Mouse (Mus musculus) forebrain, postnatal 0 days (tissue): ENCODE data around the gene 1700125H20Rik. TPM values are rescaled to one million over a fixed set of nuclear protein-coding genes. Genes with fewer than 3 reads are reported as not detected.

Experiments used
- ATAC-seq: fragments of 200-750 bp; cut with Nextera tagmentation; 2 replicates; pipeline ENCODE4 v1.8.0; 2017; ENCODE audit warnings: mild to moderate bottlenecking, moderate library complexity
- DNase-seq: peaks from one replicate; pipeline ENCODE4 v3.0.0-alpha.2; 2015
- H3K27ac ChIP-seq: fragments of 300-500 bp; sonication (generic); 2 replicates; pipeline ENCODE4 v1.5.1; 2014; ENCODE audit warnings: low read depth, mild to moderate bottlenecking, antibody characterized with exemption, low read length, moderate library complexity, mixed read lengths
- H3K27me3 ChIP-seq: fragments of 300-500 bp; sonication (generic); 2 replicates; pipeline ENCODE4 v1.6.1; 2014; ENCODE audit warnings: mild to moderate bottlenecking, low read length, mixed read lengths; ENCODE audit not compliant: insufficient read depth
- H3K36me3 ChIP-seq: fragments of 300-500 bp; sonication (generic); 2 replicates; pipeline ENCODE4 v1.6.1; 2014; ENCODE audit warnings: mild to moderate bottlenecking, moderate library complexity; ENCODE audit not compliant: insufficient read depth
- H3K4me1 ChIP-seq: fragments of 300-500 bp; sonication (generic); 2 replicates; pipeline ENCODE4 v1.6.1; 2014; ENCODE audit warnings: antibody characterized with exemption; ENCODE audit not compliant: insufficient read depth
- H3K4me2 ChIP-seq: fragments of 300-500 bp; sonication (generic); 2 replicates; pipeline ENCODE4 v1.6.1; 2014; ENCODE audit warnings: low read depth, mild to moderate bottlenecking, moderate library complexity
- H3K4me3 ChIP-seq: fragments of 300-500 bp; sonication (generic); 2 replicates; pipeline ENCODE4 v1.5.1; 2014; ENCODE audit warnings: low read depth, low read length, mixed read lengths
- H3K9ac ChIP-seq: fragments of 300-500 bp; sonication (generic); 2 replicates; pipeline ENCODE4 v1.6.1; 2014; ENCODE audit warnings: mild to moderate bottlenecking
- H3K9me3 ChIP-seq: fragments of 300-500 bp; sonication (generic); 2 replicates; pipeline ENCODE4 v1.6.1; 2016; ENCODE audit warnings: low read length
- CTCF ChIP-seq: sonication (generic); IDR thresholded peaks from 2 replicates; pipeline ENCODE4 v1.5.1; 2016; ENCODE audit warnings: antibody characterized with exemption, control low read depth, low read depth
- WGBS: fragments of 180-500 bp; shearing (Covaris S2); extraction: QIAGEN DNeasy Blood & Tissue Kit; methylation state at CpG from one replicate; pipeline ENCODE4 v1.1.7; 2014; 5-methylcytosine and 5-hydroxymethylcytosine counted together
- polyA plus RNA-seq: library from polyadenylated mRNA; unstranded; fragments of >200 nt; fragmentation: Nextera tagmentation; extraction: Ambion mirVana; gene quantifications from 2 replicates; pipeline ENCODE4 v1.2.1, GENCODE M21; 2015
- total RNA-seq: library from RNA; depleted of rRNA; stranded (reverse); fragments of >200 nt; gene quantifications from 2 replicates; pipeline ENCODE4 v1.2.3, GENCODE M21; 2014

Gene 1700125H20Rik
- total and polyA plus RNA-seq, 2 experiments from 2014 or later = 2.8 to 3.4 TPM

GRCm38 (mm10) chr11:85184082-85184481 lies 13.9 kb downstream of the 1700125H20Rik start:
- no peaks in the 10 kb centered on the region for H3K27me3 ChIP-seq
- H3K27ac ChIP-seq = no peak overlapping the region
- WGBS = 67% methylated on average over 5 of the region's 5 CpGs

GRCm38 (mm10) chr11:85184839-85185238 lies 14.6 kb downstream of the 1700125H20Rik start:
- Histone ChIP-seq H3K27me3 (no peaks in the 10 kb centered on the region), H3K4me2 (no peak overlapping the region), H3K36me3 (peaks cover 8% of the 10 kb centered on the region), H3K4me1 (no peaks in the 10 kb centered on the region), H3K9ac (no peak overlapping the region), H3K27ac (no peak overlapping the region), H3K9me3 (no peaks in the 10 kb centered on the region), H3K4me3 (no peak overlapping the region)
- WGBS = 89% methylated on average over 6 of the region's 6 CpGs
- ATAC-seq = no peak
- TF ChIP-seq CTCF = no peak
- DNase-seq = no peak

More at GRCm38 (mm10) chr11:85184082-85184481, 13.9 kb downstream of the 1700125H20Rik start:
- ATAC-seq (no peak), DNase-seq (peak; percentile 32)
- H3K9ac ChIP-seq = no peak overlapping the region
- no peak overlapping the region for H3K4me2 ChIP-seq
- H3K36me3 ChIP-seq = peaks cover 3% of the 10 kb centered on the region
- no peaks in the 10 kb centered on the region for H3K4me1 ChIP-seq
- TF ChIP-seq CTCF = peak; percentile 55
- no peaks in the 10 kb centered on the region for H3K9me3 ChIP-seq
- H3K4me3 ChIP-seq = no peak overlapping the region

- H3K4me1 ChIP-seq = no peaks in the 10 kb centered on the region
- no peak overlapping the region for H3K4me3 ChIP-seq
- ATAC-seq (no peak), DNase-seq (no peak)
- TF ChIP-seq CTCF = no peak
- no peak overlapping the region for H3K4me2 ChIP-seq
- no peak overlapping the region for H3K9ac ChIP-seq
- no peaks in the 10 kb centered on the region for H3K27me3 ChIP-seq
- H3K27ac ChIP-seq = no peak overlapping the region
- H3K9me3 ChIP-seq = no peaks in the 10 kb centered on the region
- H3K36me3 ChIP-seq = peaks cover 39% of the 10 kb centered on the region
- 95% methylated on average over 4 of the region's 4 CpGs for WGBS
Observed at GRCm38 (mm10) chr11:85189110-85189509, 18.9 kb downstream of the 1700125H20Rik start.

GRCm38 (mm10) chr11:85190741-85191140 lies 20.5 kb downstream of the 1700125H20Rik start:
- Histone ChIP-seq H3K27me3 (no peaks in the 10 kb centered on the region), H3K27ac (no peak overlapping the region), H3K4me3 (no peak overlapping the region), H3K36me3 (peaks cover 55% of the 10 kb centered on the region), H3K9ac (no peak overlapping the region), H3K4me1 (no peaks in the 10 kb centered on the region), H3K4me2 (no peak overlapping the region), H3K9me3 (no peaks in the 10 kb centered on the region)
- TF ChIP-seq CTCF = no peak
- ATAC-seq = no peak
- 94% methylated on average over 12 of the region's 12 CpGs for WGBS
- no peak for DNase-seq

GRCm38 (mm10) chr11:85194206-85194605 lies 24.0 kb downstream of the 1700125H20Rik start:
- no peak overlapping the region for H3K9ac ChIP-seq
- no peak overlapping the region for H3K4me3 ChIP-seq
- H3K27me3 ChIP-seq = no peaks in the 10 kb centered on the region
- no peak overlapping the region for H3K27ac ChIP-seq
- DNase-seq (no peak), ATAC-seq (no peak)
- H3K4me2 ChIP-seq = no peak overlapping the region
- H3K9me3 ChIP-seq = no peaks in the 10 kb centered on the region
- 94% methylated on average over 11 of the region's 11 CpGs for WGBS
- TF ChIP-seq CTCF = no peak
- H3K36me3 ChIP-seq = peaks cover 76% of the 10 kb centered on the region
- no peaks in the 10 kb centered on the region for H3K4me1 ChIP-seq

- Histone ChIP-seq H3K36me3 (peaks cover 75% of the 10 kb centered on the region), H3K27ac (no peak overlapping the region), H3K4me2 (no peak overlapping the region), H3K27me3 (no peaks in the 10 kb centered on the region), H3K9ac (no peak overlapping the region), H3K9me3 (no peaks in the 10 kb centered on the region), H3K4me1 (no peaks in the 10 kb centered on the region), H3K4me3 (no peak overlapping the region)
- 81% methylated on average over 9 of the region's 9 CpGs for WGBS
- no peak for TF ChIP-seq CTCF
- ATAC-seq (no peak), DNase-seq (no peak)
Observed at GRCm38 (mm10) chr11:85196046-85196445, 25.8 kb downstream of the 1700125H20Rik start.

- no peak for ATAC-seq
- WGBS = 80% methylated on average over 2 of the region's 2 CpGs
- Histone ChIP-seq H3K9ac (no peak overlapping the region), H3K36me3 (peaks cover 69% of the 10 kb centered on the region), H3K4me3 (no peak overlapping the region), H3K4me2 (no peak overlapping the region), H3K4me1 (no peaks in the 10 kb centered on the region), H3K27ac (no peak overlapping the region), H3K9me3 (no peaks in the 10 kb centered on the region), H3K27me3 (no peaks in the 10 kb centered on the region)
- DNase-seq = no peak
- no peak for TF ChIP-seq CTCF
Observed at GRCm38 (mm10) chr11:85198906-85199305, 28.7 kb downstream of the 1700125H20Rik start.

GRCm38 (mm10) chr11:85206231-85206630 lies 36.0 kb downstream of the 1700125H20Rik start:
- Histone ChIP-seq H3K4me3 (no peak overlapping the region), H3K4me1 (no peaks in the 10 kb centered on the region), H3K27me3 (no peaks in the 10 kb centered on the region), H3K4me2 (no peak overlapping the region), H3K27ac (no peak overlapping the region), H3K9me3 (no peaks in the 10 kb centered on the region), H3K36me3 (peaks cover 51% of the 10 kb centered on the region), H3K9ac (no peak overlapping the region)
- DNase-seq (no peak), ATAC-seq (no peak)
- TF ChIP-seq CTCF = no peak
